Mouse (Mus musculus) midbrain, embryonic 16.5 days (tissue): ENCODE results near the gene Grik2. TPM values are rescaled to one million over a fixed set of nuclear protein-coding genes. Genes with fewer than 3 reads are reported as not detected.
"Not testable (repeated sequence)": the region's sequence is repeated elsewhere in the genome, so short reads cannot be mapped to it uniquely, and the experiment has no call there.

ENCODE experiments used
- ATAC-seq: fragments of 200-750 bp; cut with Nextera tagmentation; 2 replicates; pipeline ENCODE4 v1.8.0; 2017; ENCODE audit warnings: moderate TSS enrichment
- H3K27ac ChIP-seq: fragments of 300-500 bp; sonication (generic); 2 replicates; pipeline ENCODE4 v1.5.1; 2014; ENCODE audit warnings: mild to moderate bottlenecking, low read length, mixed read lengths
- H3K27me3 ChIP-seq: fragments of 300-500 bp; sonication (generic); 2 replicates; pipeline ENCODE4 v1.6.1; 2014; ENCODE audit warnings: low read depth, low read length, mixed read lengths; ENCODE audit not compliant: control insufficient read depth, insufficient read depth
- H3K36me3 ChIP-seq: fragments of 300-500 bp; sonication (generic); 2 replicates; pipeline ENCODE4 v1.6.1; 2014; ENCODE audit warnings: mild to moderate bottlenecking, low read length, moderate library complexity, mixed read lengths; ENCODE audit not compliant: control insufficient read depth, insufficient read depth
- H3K4me1 ChIP-seq: fragments of 300-500 bp; sonication (generic); 2 replicates; pipeline ENCODE4 v1.6.1; 2014; ENCODE audit warnings: mild to moderate bottlenecking, low read length, mixed read lengths; ENCODE audit not compliant: control insufficient read depth, insufficient read depth
- H3K4me2 ChIP-seq: fragments of 300-500 bp; sonication (generic); 2 replicates; pipeline ENCODE4 v1.6.1; 2014; ENCODE audit warnings: mild to moderate bottlenecking, low read length, mixed read lengths
- H3K4me3 ChIP-seq: fragments of 300-500 bp; sonication (generic); 2 replicates; pipeline ENCODE4 v1.5.1; 2014; ENCODE audit warnings: low read depth, mild to moderate bottlenecking, low read length, moderate library complexity, mixed read lengths
- H3K9ac ChIP-seq: fragments of 300-500 bp; sonication (generic); 2 replicates; pipeline ENCODE4 v1.6.1; 2014; ENCODE audit warnings: low read depth, low read length, mixed read lengths
- H3K9me3 ChIP-seq: fragments of 300-500 bp; sonication (generic); replicated peaks from 2 replicates; pipeline ENCODE4 v1.6.1; 2014; ENCODE audit warnings: mild to moderate bottlenecking, low read length, mixed read lengths; ENCODE audit not compliant: control insufficient read depth, poor library complexity, severe bottlenecking
- WGBS: fragments of 180-500 bp; shearing (Covaris S2); extraction: QIAGEN DNeasy Blood & Tissue Kit; methylation state at CpG from one replicate; pipeline ENCODE4 v1.1.7; 2014; 5-methylcytosine and 5-hydroxymethylcytosine counted together
- polyA plus RNA-seq: library from polyadenylated mRNA; unstranded; fragments of >200 nt; fragmentation: Nextera tagmentation; extraction: Ambion mirVana; gene quantifications from 2 replicates; pipeline ENCODE4 v1.2.1, GENCODE M21; 2015

Grik2 gene
- polyA plus RNA-seq, 1 experiment from 2014 or later, result 35.4 TPM

DNA sequence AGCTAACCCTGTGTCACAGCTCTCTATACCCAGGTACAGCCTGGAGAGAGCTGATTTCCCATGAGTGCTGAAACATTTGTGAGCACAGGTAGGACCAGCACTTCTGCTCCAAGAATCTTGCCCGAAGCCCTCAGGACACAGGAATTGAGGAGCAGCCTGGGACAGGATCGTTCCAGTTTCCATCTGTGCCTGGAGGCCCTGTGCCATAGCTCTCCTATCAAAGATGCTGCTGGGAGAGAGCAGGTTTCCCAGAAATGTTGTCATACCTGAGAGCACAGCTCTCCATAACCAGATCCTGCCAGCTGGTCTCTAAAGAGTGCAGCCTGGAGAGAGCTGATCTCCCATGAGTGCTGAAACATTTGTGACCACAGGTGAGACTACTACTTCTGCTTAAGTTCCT lies 420.0 kb downstream of the Grik2 start:
- WGBS, result 92% methylated on average over 2 of the region's 2 CpGs
- ATAC-seq, result no peak
- Histone ChIP-seq H3K4me3 (no peak overlapping the region), H3K4me1 (no peaks in the 10 kb centered on the region), H3K27ac (no peak overlapping the region), H3K36me3 (no peaks in the 10 kb centered on the region), H3K9ac (no peak overlapping the region), H3K4me2 (no peak overlapping the region), H3K27me3 (no peaks in the 10 kb centered on the region), H3K9me3 (no peaks in the 10 kb centered on the region)

DNA sequence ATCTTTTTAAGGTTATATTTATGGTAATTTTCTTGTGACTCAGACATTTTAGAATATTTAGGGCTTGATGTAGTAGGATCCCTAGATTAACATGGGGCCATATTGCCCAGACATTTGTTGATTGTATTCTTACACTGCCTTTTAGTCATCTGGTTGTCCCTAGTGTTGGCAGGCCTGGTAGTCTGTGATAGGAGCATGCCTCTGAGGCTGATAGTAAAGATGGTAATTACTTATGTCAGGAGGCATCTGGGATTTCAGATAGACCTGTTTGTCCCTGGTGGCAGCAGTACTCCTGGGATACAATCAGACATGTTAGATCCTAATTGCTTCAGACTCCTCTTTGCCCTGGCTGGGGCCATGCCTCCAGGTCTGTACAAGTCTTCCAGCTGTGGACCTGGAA lies 423.3 kb downstream of the Grik2 start:
- Histone ChIP-seq H3K27ac (no peak overlapping the region), H3K36me3 (no peaks in the 10 kb centered on the region), H3K9ac (no peak overlapping the region), H3K4me1 (no peaks in the 10 kb centered on the region), H3K9me3 (no peaks in the 10 kb centered on the region), H3K4me3 (no peak overlapping the region), H3K27me3 (no peaks in the 10 kb centered on the region), H3K4me2 (no peak overlapping the region)
- no peak for ATAC-seq

- Histone ChIP-seq H3K4me1 (peaks cover 3% of the 10 kb centered on the region), H3K36me3 (no peaks in the 10 kb centered on the region), H3K4me3 (no peak overlapping the region), H3K9ac (no peak overlapping the region), H3K4me2 (no peak overlapping the region), H3K27ac (no peak overlapping the region), H3K9me3 (no peaks in the 10 kb centered on the region), H3K27me3 (no peaks in the 10 kb centered on the region)
- peak; percentile 90 for ATAC-seq
Measured at GRCm38 (mm10) chr10:49322413-49322812, 466.2 kb downstream of the Grik2 start.

GRCm38 (mm10) chr10:49319880-49320279 lies 468.7 kb downstream of the Grik2 start:
- H3K4me2 ChIP-seq, result no peak overlapping the region
- no peak overlapping the region for H3K4me3 ChIP-seq
- WGBS, result 88% methylated on average over 2 of the region's 2 CpGs
- no peaks in the 10 kb centered on the region for H3K27me3 ChIP-seq
- no peak for ATAC-seq
- no peaks in the 10 kb centered on the region for H3K36me3 ChIP-seq
- no peak overlapping the region for H3K9ac ChIP-seq
- H3K27ac ChIP-seq, result no peak overlapping the region
- H3K9me3 ChIP-seq, result no peaks in the 10 kb centered on the region
- H3K4me1 ChIP-seq, result peaks cover 3% of the 10 kb centered on the region

DNA sequence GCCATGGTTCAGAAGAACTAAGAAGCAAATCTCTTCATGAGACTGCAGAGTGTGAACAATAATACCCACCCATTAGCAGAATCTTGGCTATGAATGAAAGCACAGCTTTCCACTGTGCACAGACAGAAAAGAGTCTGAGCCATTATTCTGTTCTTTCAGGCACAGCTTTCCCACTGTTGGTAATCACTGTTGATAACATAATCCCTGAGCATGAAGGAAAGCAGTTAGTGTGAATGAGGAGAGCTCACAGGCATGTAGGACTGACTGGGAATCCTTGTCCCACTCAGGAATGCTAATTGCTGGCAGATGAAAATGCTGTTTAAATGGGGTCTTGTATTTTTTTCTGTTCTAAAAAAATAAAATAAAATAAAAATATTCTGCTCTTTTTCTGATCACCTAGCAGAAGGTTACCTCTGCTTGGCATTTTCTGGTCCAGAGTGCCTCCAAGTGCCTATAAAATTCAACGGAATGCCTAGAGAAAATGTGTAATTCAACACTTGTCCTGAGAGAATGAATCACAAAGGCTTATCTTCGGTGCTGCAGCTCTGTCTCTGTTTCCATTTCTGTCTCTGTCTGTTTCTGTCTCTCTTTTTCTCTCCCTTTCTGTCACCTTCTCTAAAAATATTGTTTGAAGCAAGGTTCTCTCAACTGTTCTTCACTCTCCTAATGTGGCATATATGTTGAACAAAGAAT lies 532.2 kb downstream of the Grik2 start:
- no peaks in the 10 kb centered on the region for H3K36me3 ChIP-seq
- H3K27ac ChIP-seq, result peak overlapping the region; percentile 78
- no peaks in the 10 kb centered on the region for H3K27me3 ChIP-seq
- no peaks in the 10 kb centered on the region for H3K9me3 ChIP-seq
- peaks cover 6% of the 10 kb centered on the region for H3K4me1 ChIP-seq
- WGBS, result 2% methylated on average over 2 of the region's 2 CpGs
- no peak overlapping the region for H3K4me2 ChIP-seq
- peak; percentile 94 for ATAC-seq
- no peak overlapping the region for H3K4me3 ChIP-seq
- H3K9ac ChIP-seq, result no peak overlapping the region

- WGBS, result 48% methylated on average over 6 of the region's 6 CpGs
- not testable (repeated sequence) for ATAC-seq, H3K4me1 ChIP-seq, H3K27ac ChIP-seq, H3K4me3 ChIP-seq, H3K9ac ChIP-seq, H3K4me2 ChIP-seq, H3K9me3 ChIP-seq, H3K27me3 ChIP-seq, H3K36me3 ChIP-seq
Measured at GRCm38 (mm10) chr10:49237356-49237755, 551.2 kb downstream of the Grik2 start.

GRCm38 (mm10) chr10:49236844-49237243 lies 551.7 kb downstream of the Grik2 start:
- ATAC-seq, H3K4me1 ChIP-seq, H3K4me3 ChIP-seq, H3K27me3 ChIP-seq, H3K9ac ChIP-seq, H3K9me3 ChIP-seq, H3K27ac ChIP-seq, H3K4me2 ChIP-seq, H3K36me3 ChIP-seq: not testable (repeated sequence)

- Histone ChIP-seq H3K4me3 (no peak overlapping the region), H3K36me3 (no peaks in the 10 kb centered on the region), H3K9ac (no peak overlapping the region), H3K4me2 (no peak overlapping the region), H3K9me3 (no peaks in the 10 kb centered on the region), H3K27ac (no peak overlapping the region), H3K27me3 (no peaks in the 10 kb centered on the region), H3K4me1 (no peaks in the 10 kb centered on the region)
- no peak for ATAC-seq
- WGBS, result 40% methylated on average over 1 of the region's 1 CpGs
Measured at GRCm38 (mm10) chr10:49220096-49220495, 568.5 kb downstream of the Grik2 start.

DNA sequence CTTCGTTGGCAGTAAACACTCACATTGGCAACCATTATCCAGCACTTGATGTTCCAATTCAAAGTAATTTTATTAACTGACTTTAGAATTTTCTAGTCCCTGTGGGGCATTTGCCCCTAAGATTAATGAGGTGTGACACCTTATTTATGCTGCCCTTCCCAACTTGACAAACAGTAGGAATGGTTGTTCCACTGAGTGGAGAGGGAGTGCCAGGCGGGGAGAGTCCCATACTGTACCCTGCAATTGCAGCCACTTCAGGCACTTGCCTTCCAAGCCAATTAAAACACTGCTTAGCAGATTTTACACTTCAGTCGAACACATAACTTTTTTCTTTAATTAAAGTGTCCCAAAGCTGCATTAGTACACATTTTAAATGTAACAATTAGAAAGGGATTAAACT lies 568.9 kb downstream of the Grik2 start:
- Histone ChIP-seq H3K27ac (no peak overlapping the region), H3K4me3 (no peak overlapping the region), H3K9ac (no peak overlapping the region), H3K9me3 (no peaks in the 10 kb centered on the region), H3K36me3 (no peaks in the 10 kb centered on the region), H3K27me3 (no peaks in the 10 kb centered on the region), H3K4me2 (no peak overlapping the region), H3K4me1 (no peaks in the 10 kb centered on the region)
- WGBS, result 57% methylated on average over 3 of the region's 3 CpGs
- ATAC-seq, result no peak
